Mouse (Mus musculus) kidney, adult 9 months (tissue): Measurements from ENCODE around the gene Cdkn2d.
"Not testable (repeated sequence)": the region's sequence is repeated elsewhere in the genome, so short reads cannot be mapped to it uniquely, and the experiment has no call there.

ENCODE experiments used
- DNase-seq: peaks from one replicate; pipeline ENCODE4 v3.0.0; 2022

Gene Cdkn2d

GRCm38 (mm10) chr9:21291022-21291787 is at the start of gene Cdkn2d:
TSS of gene Cdkn2d (minus strand) at chr9:21291407.
- peak; percentile 100 for DNase-seq

- no peak for DNase-seq
Observed at GRCm38 (mm10) chr9:21340411-21340810, 49.2 kb upstream of the Cdkn2d start.

- peak; percentile 39 for DNase-seq
Observed at GRCm38 (mm10) chr9:21337652-21338051, 46.4 kb upstream of the Cdkn2d start.

- DNase-seq = no peak
Observed at GRCm38 (mm10) chr9:21336491-21336890, 45.3 kb upstream of the Cdkn2d start.

- no peak for DNase-seq
Observed at GRCm38 (mm10) chr9:21335391-21335790, 44.2 kb upstream of the Cdkn2d start.

GRCm38 (mm10) chr9:21334747-21335146 is 43.5 kb upstream of the Cdkn2d start:
- no peak for DNase-seq

- no peak for DNase-seq
Observed at GRCm38 (mm10) chr9:21333523-21333922, 42.3 kb upstream of the Cdkn2d start.

- no peak for DNase-seq
Observed at GRCm38 (mm10) chr9:21332161-21333061, 41.2 kb upstream of the Cdkn2d start.

GRCm38 (mm10) chr9:21331365-21332140 is 40.3 kb upstream of the Cdkn2d start:
- no peak for DNase-seq

GRCm38 (mm10) chr9:21329699-21330289 is 38.6 kb upstream of the Cdkn2d start:
- DNase-seq = no peak

GRCm38 (mm10) chr9:21329041-21329440 is 37.8 kb upstream of the Cdkn2d start:
- no peak for DNase-seq

GRCm38 (mm10) chr9:21328041-21328440 is 36.8 kb upstream of the Cdkn2d start:
- DNase-seq = no peak

GRCm38 (mm10) chr9:21327569-21327968 is 36.4 kb upstream of the Cdkn2d start:
- no peak for DNase-seq

GRCm38 (mm10) chr9:21324269-21324668 is 33.1 kb upstream of the Cdkn2d start:
- peak; percentile 32 for DNase-seq

- not testable (repeated sequence) for DNase-seq
Observed at GRCm38 (mm10) chr9:21322917-21323297, 31.7 kb upstream of the Cdkn2d start.

- no peak for DNase-seq
Observed at GRCm38 (mm10) chr9:21322211-21322916, 31.2 kb upstream of the Cdkn2d start.

GRCm38 (mm10) chr9:21321513-21321835 is 30.3 kb upstream of the Cdkn2d start:
- DNase-seq = peak; percentile 47

- DNase-seq = peak; percentile 83
Observed at GRCm38 (mm10) chr9:21320619-21321512, 29.7 kb upstream of the Cdkn2d start, which contains the start of gene Slc44a2. TSS of gene Slc44a2 (plus strand) at chr9:21320698.

- no peak for DNase-seq
Observed at GRCm38 (mm10) chr9:21320280-21320618, 29.0 kb upstream of the Cdkn2d start.

- DNase-seq = no peak
Observed at GRCm38 (mm10) chr9:21319503-21319902, 28.3 kb upstream of the Cdkn2d start.

- DNase-seq = no peak
Observed at GRCm38 (mm10) chr9:21318792-21319191, 27.6 kb upstream of the Cdkn2d start.
